Mouse (Mus musculus): ENCODE measurements around the gene Ccdc183. TPM values are rescaled to one million over a fixed set of nuclear protein-coding genes. Genes with fewer than 3 reads are reported as not detected.

Gene Ccdc183
- polyA plus RNA-seq, 1 experiment: 0.15 TPM

DNA sequence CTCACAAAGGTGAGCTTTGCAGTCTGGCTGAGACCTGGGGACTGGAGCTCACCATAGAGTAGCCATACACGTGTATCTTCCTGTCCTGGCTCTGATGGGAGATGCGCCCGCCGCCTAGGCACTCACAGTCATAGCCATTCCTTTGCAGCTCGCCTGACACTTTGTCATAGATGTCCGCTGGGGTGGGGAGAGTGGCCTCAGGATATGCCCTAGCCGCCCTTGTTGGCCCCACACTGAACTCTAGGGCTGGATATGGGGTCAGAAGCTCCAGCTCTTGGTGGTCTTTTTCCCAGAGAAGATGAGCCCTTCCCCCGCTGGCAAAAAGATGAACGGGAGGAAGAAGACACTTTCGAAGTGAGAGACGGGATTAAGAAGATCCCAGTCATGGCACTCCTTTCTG lies 43.3 kb downstream of the Ccdc183 start:
- Histone ChIP-seq H3K27me3 (replicated peaks) (peaks cover 39% of the 10 kb centered on the region), H3K36me3 (replicated peaks; ENCODE audit: low read length) (peaks cover 18% of the 10 kb centered on the region), H3K4me3 (replicated peaks) (peak overlapping the region; percentile 93), H3K4me1 (peaks cover 58% of the 10 kb centered on the region), H3K9me3 (peaks cover 31% of the 10 kb centered on the region)
- TF ChIP-seq FLI1 (IDR thresholded peaks at IDR 0.05; ENCODE audit: low read length): no peak
- TF ChIP-seq GATA1 (IDR thresholded peaks at IDR 0.05; ENCODE audit: borderline replicate concordance, low read length): no peak

DNA sequence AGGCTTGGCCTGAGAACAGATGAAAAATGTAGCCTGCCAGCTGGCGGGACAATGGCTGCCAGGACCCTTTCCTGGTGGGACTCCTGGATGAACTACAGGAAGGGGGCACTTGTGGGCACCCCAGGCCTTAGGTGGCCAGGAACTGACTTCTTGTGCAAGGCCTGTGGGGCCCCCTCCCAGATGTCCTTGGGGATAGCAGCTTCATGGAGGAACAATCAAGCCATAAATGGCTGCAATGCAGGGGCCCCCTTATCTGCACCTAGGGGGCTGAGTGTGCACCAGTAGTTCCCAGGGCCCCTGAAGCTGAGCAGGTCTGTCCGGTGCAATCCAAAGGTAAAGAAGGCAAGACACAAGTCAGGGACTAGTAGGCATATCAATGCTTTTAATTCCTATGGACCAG lies 44.4 kb downstream of the Ccdc183 start:
- TF ChIP-seq GATA1 (IDR thresholded peaks at IDR 0.05; ENCODE audit: borderline replicate concordance, low read length): no peak
- TF ChIP-seq FLI1 (IDR thresholded peaks at IDR 0.05; ENCODE audit: low read length): no peak
- Histone ChIP-seq H3K4me1 (peaks cover 47% of the 10 kb centered on the region), H3K9me3 (peaks cover 20% of the 10 kb centered on the region), H3K4me3 (replicated peaks) (no peak overlapping the region), H3K27me3 (replicated peaks) (peaks cover 28% of the 10 kb centered on the region), H3K36me3 (replicated peaks; ENCODE audit: low read length) (peaks cover 28% of the 10 kb centered on the region)

GRCm38 (mm10) chr2:25571221-25571620 lies 46.3 kb downstream of the Ccdc183 start:
- peaks cover 10% of the 10 kb centered on the region for H3K27me3 ChIP-seq (replicated peaks)
- peaks cover 2% of the 10 kb centered on the region; the same call in 1 of the 2 replicates for H3K9me3 ChIP-seq
- H3K36me3 ChIP-seq (replicated peaks; ENCODE audit: low read length): peaks cover 44% of the 10 kb centered on the region
- no peak for TF ChIP-seq FLI1 (IDR thresholded peaks at IDR 0.05; ENCODE audit: low read length)
- TF ChIP-seq GATA1 (IDR thresholded peaks at IDR 0.05; ENCODE audit: borderline replicate concordance, low read length): no peak
- no peak overlapping the region for H3K4me3 ChIP-seq (replicated peaks)
- H3K4me1 ChIP-seq: peaks cover 36% of the 10 kb centered on the region

DNA sequence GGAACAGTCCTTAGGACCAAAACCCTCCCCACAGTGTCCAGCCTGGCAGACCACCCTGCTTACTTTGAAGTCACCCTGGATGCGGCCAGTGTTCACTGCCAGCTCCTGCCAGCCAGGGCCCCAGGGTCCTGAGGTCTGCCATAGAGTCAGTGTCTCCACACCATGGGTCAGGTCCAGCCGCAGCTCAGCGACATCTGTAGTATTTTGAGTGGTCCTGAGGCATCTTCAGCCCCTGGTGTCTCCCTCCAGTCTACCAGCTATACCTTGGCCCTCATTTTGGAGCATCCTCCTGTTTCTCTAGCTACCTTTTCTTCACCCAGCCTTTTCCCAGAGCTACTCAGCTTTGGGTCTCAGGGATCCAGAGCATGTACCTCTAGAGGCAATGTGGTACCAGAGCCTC lies 48.2 kb downstream of the Ccdc183 start:
- TF ChIP-seq GATA1 (IDR thresholded peaks at IDR 0.05; ENCODE audit: borderline replicate concordance, low read length) (no peak), FLI1 (IDR thresholded peaks at IDR 0.05; ENCODE audit: low read length) (no peak)
- Histone ChIP-seq H3K27me3 (replicated peaks) (no peaks in the 10 kb centered on the region), H3K36me3 (replicated peaks; ENCODE audit: low read length) (peaks cover 63% of the 10 kb centered on the region), H3K4me3 (replicated peaks) (no peak overlapping the region), H3K4me1 (peaks cover 21% of the 10 kb centered on the region), H3K9me3 (no peaks in the 10 kb centered on the region)

DNA sequence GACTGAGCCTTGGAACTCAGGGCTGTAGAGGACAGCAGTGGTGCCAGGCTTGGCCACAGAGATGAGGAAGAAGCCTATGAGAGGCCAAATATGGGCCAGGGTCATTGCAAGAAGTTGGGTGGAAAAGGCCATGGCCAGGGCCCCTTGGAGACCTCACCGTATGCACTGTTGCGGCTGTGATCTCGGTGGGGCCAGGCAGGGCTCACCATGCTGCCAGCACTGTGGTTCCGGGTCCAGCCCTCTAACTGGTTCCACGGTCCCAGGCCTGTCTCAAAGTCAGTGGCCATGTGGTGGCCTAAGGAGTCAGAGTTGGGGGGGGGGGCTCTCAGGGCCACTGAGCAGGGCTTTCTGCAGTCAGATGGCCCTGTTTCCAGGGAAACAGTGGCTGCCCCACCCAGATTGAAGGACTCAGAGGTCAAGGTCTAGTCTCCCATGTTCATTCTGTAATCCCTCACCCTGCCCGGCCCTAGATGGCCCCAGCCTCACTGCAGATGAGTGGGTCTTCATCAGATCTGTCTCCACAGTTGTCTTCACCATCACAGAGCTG lies 48.9 kb downstream of the Ccdc183 start:
- Histone ChIP-seq H3K36me3 (replicated peaks; ENCODE audit: low read length) (peaks cover 70% of the 10 kb centered on the region), H3K27me3 (replicated peaks) (no peaks in the 10 kb centered on the region)
- TF ChIP-seq GATA1 (IDR thresholded peaks at IDR 0.05; ENCODE audit: borderline replicate concordance, low read length) (no peak), FLI1 (IDR thresholded peaks at IDR 0.05; ENCODE audit: low read length) (no peak)

GRCm38 (mm10) chr2:25566558-25566957 lies 50.9 kb downstream of the Ccdc183 start:
- TF ChIP-seq FLI1 (IDR thresholded peaks at IDR 0.05; ENCODE audit: low read length): no peak
- Histone ChIP-seq H3K4me1 (0 out of 2 replicates have a peak, but pooled peaks cover 3% of the 10 kb centered on the region), H3K27me3 (replicated peaks) (no peaks in the 10 kb centered on the region)

More for the DNA sequence above, 48.9 kb downstream of the Ccdc183 start:
- no peaks in the 10 kb centered on the region for H3K9me3 ChIP-seq
- peaks cover 13% of the 10 kb centered on the region for H3K4me1 ChIP-seq
- no peak overlapping the region for H3K4me3 ChIP-seq (replicated peaks)

GRCm38 (mm10) chr2:25565741-25566140 lies 51.7 kb downstream of the Ccdc183 start:
- no peaks in the 10 kb centered on the region for H3K4me1 ChIP-seq
- H3K27me3 ChIP-seq (replicated peaks): no peaks in the 10 kb centered on the region
- peaks cover 92% of the 10 kb centered on the region for H3K36me3 ChIP-seq (replicated peaks; ENCODE audit: low read length)
- no peak overlapping the region for H3K4me3 ChIP-seq (replicated peaks)
- no peaks in the 10 kb centered on the region for H3K9me3 ChIP-seq
- TF ChIP-seq FLI1 (IDR thresholded peaks at IDR 0.05; ENCODE audit: low read length): no peak
- no peak for TF ChIP-seq GATA1 (IDR thresholded peaks at IDR 0.05; ENCODE audit: borderline replicate concordance, low read length)

More at GRCm38 (mm10) chr2:25566558-25566957, 50.9 kb downstream of the Ccdc183 start:
- H3K4me3 ChIP-seq (replicated peaks): no peak overlapping the region
- peaks cover 90% of the 10 kb centered on the region for H3K36me3 ChIP-seq (replicated peaks; ENCODE audit: low read length)
- no peaks in the 10 kb centered on the region for H3K9me3 ChIP-seq

DNA sequence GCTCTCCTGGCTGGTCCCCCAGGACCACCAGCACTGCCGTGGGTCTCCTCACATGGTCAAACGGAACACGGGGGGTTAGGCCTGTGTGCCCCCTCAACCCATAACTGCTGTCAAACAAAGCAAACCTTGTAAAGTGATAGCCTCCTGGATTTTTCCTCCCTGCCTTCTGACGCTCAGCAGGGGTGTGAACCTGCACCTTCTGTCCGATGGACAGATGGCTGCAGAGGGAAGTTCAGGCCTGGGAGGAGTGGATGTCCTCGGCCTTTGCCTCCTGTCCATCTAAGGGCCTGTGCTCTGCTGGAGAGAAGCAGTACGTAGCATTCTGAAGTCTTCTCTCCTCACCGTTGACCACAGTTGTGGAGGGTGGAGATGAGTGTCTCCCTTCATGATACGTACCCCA lies 55.5 kb downstream of the Ccdc183 start:
- Histone ChIP-seq H3K4me3 (replicated peaks) (no peak overlapping the region), H3K9me3 (no peaks in the 10 kb centered on the region), H3K36me3 (replicated peaks; ENCODE audit: low read length) (peaks cover 76% of the 10 kb centered on the region), H3K4me1 (peaks cover 21% of the 10 kb centered on the region), H3K27me3 (replicated peaks) (no peaks in the 10 kb centered on the region)
- TF ChIP-seq GATA1 (IDR thresholded peaks at IDR 0.05; ENCODE audit: borderline replicate concordance, low read length): no peak
- TF ChIP-seq FLI1 (IDR thresholded peaks at IDR 0.05; ENCODE audit: low read length): no peak

DNA sequence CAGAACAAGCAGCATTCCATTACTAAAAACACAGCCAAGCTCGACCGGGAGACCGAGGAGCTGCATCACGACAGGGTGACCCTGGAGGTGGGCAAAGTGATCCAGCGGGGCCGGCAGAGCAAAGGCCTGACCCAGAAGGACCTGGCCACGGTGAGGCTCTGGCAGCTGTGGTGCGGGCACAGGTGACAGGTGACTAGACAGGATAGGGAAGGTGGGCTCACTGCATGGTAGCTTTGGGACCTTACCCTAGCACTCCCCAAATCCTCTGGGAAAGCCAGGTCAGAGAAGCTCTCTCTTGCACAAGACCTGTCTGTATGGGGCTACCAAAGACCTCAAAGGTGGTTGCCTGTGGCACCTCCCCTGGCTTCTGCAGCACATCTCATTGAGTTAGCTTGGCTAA lies 56.9 kb downstream of the Ccdc183 start:
- Histone ChIP-seq H3K4me3 (replicated peaks) (no peak overlapping the region), H3K4me1 (peaks cover 31% of the 10 kb centered on the region), H3K36me3 (replicated peaks; ENCODE audit: low read length) (peaks cover 64% of the 10 kb centered on the region), H3K27me3 (replicated peaks) (no peaks in the 10 kb centered on the region), H3K9me3 (no peaks in the 10 kb centered on the region)
- TF ChIP-seq GATA1 (IDR thresholded peaks at IDR 0.05; ENCODE audit: borderline replicate concordance, low read length) (no peak), FLI1 (IDR thresholded peaks at IDR 0.05; ENCODE audit: low read length) (no peak)

GRCm38 (mm10) chr2:25558774-25559173 lies 58.7 kb downstream of the Ccdc183 start:
- Histone ChIP-seq H3K4me1 (peaks cover 31% of the 10 kb centered on the region), H3K36me3 (replicated peaks; ENCODE audit: low read length) (peaks cover 46% of the 10 kb centered on the region), H3K4me3 (replicated peaks) (peak overlapping the region; percentile 100), H3K9me3 (no peaks in the 10 kb centered on the region), H3K27me3 (replicated peaks) (no peaks in the 10 kb centered on the region)
- TF ChIP-seq GATA1 (IDR thresholded peaks at IDR 0.05; ENCODE audit: borderline replicate concordance, low read length) (no peak), FLI1 (IDR thresholded peaks at IDR 0.05; ENCODE audit: low read length) (no peak)

Other genes starting within 250 kb of the Ccdc183 start
- 26.7 and 29.9 TPM in 2 replicates for gene Sapcd2, start 245.4 kb downstream of the Ccdc183 start, polyA plus RNA-seq (2012; ENCODE audit: insufficient read depth, low replicate concordance)
- 1.3 TPM in 1 of 2 replicates, not detected in the other for gene Entpd2, start 221.8 kb downstream of the Ccdc183 start, polyA plus RNA-seq (2012; ENCODE audit: insufficient read depth, low replicate concordance)
- 3.7 and 3.9 TPM in 2 replicates for gene Npdc1, start 218.3 kb downstream of the Ccdc183 start, polyA plus RNA-seq (2012; ENCODE audit: insufficient read depth, low replicate concordance)
- 4.3 TPM in 1 of 2 replicates, not detected in the other for gene Fut7, start 194.4 kb downstream of the Ccdc183 start, polyA plus RNA-seq (2012; ENCODE audit: insufficient read depth, low replicate concordance)
- gene Abca2, start 189.0 kb downstream of the Ccdc183 start, polyA plus RNA-seq (2012; ENCODE audit: insufficient read depth, low replicate concordance): 13.1 and 24.3 TPM in 2 replicates
- gene Clic3, start 160.8 kb downstream of the Ccdc183 start, polyA plus RNA-seq (2012; ENCODE audit: insufficient read depth, low replicate concordance): not detected in 2 replicates
- 51.1 and 52.3 TPM in 2 replicates for gene Paxx, start 156.6 kb downstream of the Ccdc183 start, polyA plus RNA-seq (2012; ENCODE audit: insufficient read depth, low replicate concordance)
- not detected in 2 replicates for gene Ptgds, start 147.6 kb downstream of the Ccdc183 start, polyA plus RNA-seq (2012; ENCODE audit: insufficient read depth, low replicate concordance)
- not detected in 2 replicates for gene Lcn12, start 123.8 kb downstream of the Ccdc183 start, polyA plus RNA-seq (2012; ENCODE audit: insufficient read depth, low replicate concordance)
- 46.2 and 91.1 TPM in 2 replicates for gene Fbxw5, start 116.9 kb downstream of the Ccdc183 start, polyA plus RNA-seq (2012; ENCODE audit: insufficient read depth, low replicate concordance)
- gene C8g, start 116.0 kb downstream of the Ccdc183 start, polyA plus RNA-seq (2012; ENCODE audit: insufficient read depth, low replicate concordance): 0.43 TPM in 1 of 2 replicates, not detected in the other
- gene Traf2, start 70.7 kb downstream of the Ccdc183 start, polyA plus RNA-seq (2012; ENCODE audit: insufficient read depth, low replicate concordance): 0.78 and 7.0 TPM in 2 replicates
- 316 and 1,404 TPM in 2 replicates for gene Edf1, start 59.8 kb downstream of the Ccdc183 start, polyA plus RNA-seq (2012; ENCODE audit: insufficient read depth, low replicate concordance)
- gene Mamdc4, start 42.8 kb downstream of the Ccdc183 start, polyA plus RNA-seq (2012; ENCODE audit: insufficient read depth, low replicate concordance): 0.75 TPM in 1 of 2 replicates, not detected in the other
- 4.7 TPM in 1 of 2 replicates, not detected in the other for gene Phpt1, start 42.5 kb downstream of the Ccdc183 start, polyA plus RNA-seq (2012; ENCODE audit: insufficient read depth, low replicate concordance)
- 0.44 and 0.85 TPM in 2 replicates for gene Ajm1, start 35.9 kb downstream of the Ccdc183 start, polyA plus RNA-seq (2012; ENCODE audit: insufficient read depth, low replicate concordance)
- 36.6 and 58.2 TPM in 2 replicates for gene Rabl6, start 9.2 kb downstream of the Ccdc183 start, polyA plus RNA-seq (2012; ENCODE audit: insufficient read depth, low replicate concordance)
- gene Tmem141, start 4.3 kb upstream of the Ccdc183 start, polyA plus RNA-seq (2012; ENCODE audit: insufficient read depth, low replicate concordance): 0.94 TPM in 1 of 2 replicates, not detected in the other
- gene Fcna, start 10.4 kb upstream of the Ccdc183 start, polyA plus RNA-seq (2012; ENCODE audit: insufficient read depth, low replicate concordance): 0.49 TPM in 1 of 2 replicates, not detected in the other
- gene Lcn8, start 35.4 kb upstream of the Ccdc183 start, polyA plus RNA-seq (2012; ENCODE audit: insufficient read depth, low replicate concordance): not detected in 2 replicates
- gene Lcn5, start 40.3 kb upstream of the Ccdc183 start, polyA plus RNA-seq (2012; ENCODE audit: insufficient read depth, low replicate concordance): not detected in 2 replicates
- gene Lcn6, start 59.1 kb upstream of the Ccdc183 start, polyA plus RNA-seq (2012; ENCODE audit: insufficient read depth, low replicate concordance): not detected in 2 replicates
- gene Lcn10, start 65.0 kb upstream of the Ccdc183 start, polyA plus RNA-seq (2012; ENCODE audit: insufficient read depth, low replicate concordance): not detected in 2 replicates
- not detected in 2 replicates for gene Obp2a, start 82.4 kb upstream of the Ccdc183 start, polyA plus RNA-seq (2012; ENCODE audit: insufficient read depth, low replicate concordance)
- gene Bmyc, start 89.1 kb upstream of the Ccdc183 start, polyA plus RNA-seq (2012; ENCODE audit: insufficient read depth, low replicate concordance): 55.7 and 68.2 TPM in 2 replicates
- gene Obp2b, start 119.3 kb upstream of the Ccdc183 start, polyA plus RNA-seq (2012; ENCODE audit: insufficient read depth, low replicate concordance): not detected in 2 replicates
- not detected in 2 replicates for gene Lcn3, start 147.9 kb upstream of the Ccdc183 start, polyA plus RNA-seq (2012; ENCODE audit: insufficient read depth, low replicate concordance)
- not detected in 2 replicates for gene Lcn11, start 159.3 kb upstream of the Ccdc183 start, polyA plus RNA-seq (2012; ENCODE audit: insufficient read depth, low replicate concordance)
- not detected in 2 replicates for gene Gm13539, start 164.6 kb upstream of the Ccdc183 start, polyA plus RNA-seq (2012; ENCODE audit: insufficient read depth, low replicate concordance)
- not detected in 2 replicates for gene Glt6d1, start 198.2 kb upstream of the Ccdc183 start, polyA plus RNA-seq (2012; ENCODE audit: insufficient read depth, low replicate concordance)
- not detected in 2 replicates for gene Lcn9, start 205.5 kb upstream of the Ccdc183 start, polyA plus RNA-seq (2012; ENCODE audit: insufficient read depth, low replicate concordance)
- not detected in 2 replicates for gene Sohlh1, start 229.6 kb upstream of the Ccdc183 start, polyA plus RNA-seq (2012; ENCODE audit: insufficient read depth, low replicate concordance)
- gene Kcnt1, start 246.1 kb upstream of the Ccdc183 start, polyA plus RNA-seq (2012; ENCODE audit: insufficient read depth, low replicate concordance): not detected in 2 replicates